ENCODE assay signal across 7 mouse cellular contexts in the genomic region with DNA sequence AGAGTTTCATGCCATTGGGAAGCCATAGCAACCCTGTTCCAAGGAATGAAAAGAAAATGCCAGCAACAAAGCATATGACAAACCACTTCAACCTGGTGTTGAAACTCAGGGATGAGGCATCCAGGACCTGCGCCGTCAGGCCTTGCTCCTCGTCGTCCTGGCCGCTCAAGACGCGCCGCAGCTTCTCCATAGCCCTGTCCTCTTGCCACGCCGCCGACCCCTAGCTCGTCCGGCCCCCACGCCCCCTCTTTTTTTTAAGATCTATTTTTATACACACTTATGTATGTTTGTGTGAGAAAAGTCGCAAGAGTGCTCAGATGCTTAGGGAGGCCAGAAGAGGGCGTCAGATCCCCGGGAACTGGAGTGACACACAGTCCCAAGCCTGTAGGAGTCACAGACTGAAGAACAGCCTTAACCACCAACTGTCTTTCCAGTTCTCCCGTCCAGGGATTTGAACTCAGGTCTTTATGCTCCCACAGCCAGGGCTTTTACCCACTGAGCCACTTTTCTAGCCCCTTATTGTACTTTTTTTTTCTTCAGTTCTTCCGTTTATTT. TPM values are rescaled to one million over a fixed set of nuclear protein-coding genes. Genes with fewer than 3 reads are reported as not detected.
DNase-seq lines count a peak whose midpoint lies in the region; ATAC-seq and TF ChIP-seq lines count a peak whose summit lies in the region.
"Not testable (repeated sequence)": the region's sequence is repeated elsewhere in the genome, so short reads cannot be mapped to it uniquely, and the experiment has no call there.

A gene (minus strand): TSS at position 217 of the 555 bp plus-strand sequence.

- WGBS in spleen, adult 2 months = 50% methylated on average over 19 of the region's 19 CpGs

- TF ChIP-seq CTCF in layer of hippocampus, adult 2 months (conservative IDR thresholded peaks at IDR 0.05) = peak; percentile 70
- peak; percentile 74; the same call in 1 of the 2 replicates for TF ChIP-seq CTCF in spleen, adult 2 months (IDR thresholded peaks at IDR 0.05; ENCODE audit: extremely low read depth, insufficient read depth, insufficient read length, insufficient replicate concordance)

- not testable (repeated sequence) for H3K4me1 ChIP-seq in spleen, adult 2 months (ENCODE audit: control insufficient read depth, insufficient read depth, insufficient read length)

- DNase-seq in T-cell, adult 2 months (ENCODE audit: low spot score) = peak; percentile 75
- DNase-seq in cerebellum, adult 8-10 months = peak; percentile 48
- peak; percentile 62 for DNase-seq in gastrocnemius, adult 18-20 months (ENCODE audit: low spot score)
- DNase-seq in layer of hippocampus, adult 2 months (ENCODE audit: low spot score in 2 of 2) = peak; percentile 35 to 58
- peak in 1 of 2 experiments; percentile 73 for DNase-seq in spleen, adult 2 months (ENCODE audit: low read depth in 1 of 2, low spot score in 2 of 2)

- ATAC-seq in hematopoietic stem cell, adult 5-6 weeks (replicated peaks in 1 of 2; ENCODE audit: insufficient read depth in 1 of 2, low FRiP score in 2 of 2, low TSS enrichment in 1 of 2, low read depth in 1 of 2, poor library complexity in 2 of 2, severe bottlenecking in 2 of 2) = peak; percentile 37 to 51; a peak in 2 of 4 replicates
- peak; percentile 74 for ATAC-seq in megakaryocyte, adult 5-6 weeks (ENCODE audit: poor library complexity, severe bottlenecking)

- H3K36me3 ChIP-seq in spleen, adult 2 months (ENCODE audit: control insufficient read depth, insufficient read depth, low read length) = not testable (repeated sequence)

- not testable (repeated sequence) for H3K27ac ChIP-seq in layer of hippocampus, adult 2 months; spleen, adult 2 months (ENCODE audit: insufficient read depth, low read length)

- H3K27me3 ChIP-seq in spleen, adult 2 months (ENCODE audit: control insufficient read depth, insufficient read depth, low read length) = not testable (repeated sequence)

- TF ChIP-seq POLR2A in spleen, adult 2 months (IDR thresholded peaks at IDR 0.05; ENCODE audit: low read depth, low read length) = not testable (repeated sequence)

- not testable (repeated sequence) for H3K4me3 ChIP-seq in layer of hippocampus, adult 2 months; spleen, adult 2 months (ENCODE audit: extremely low read depth, insufficient read depth, insufficient read length)

RNA-seq across cellular contexts. Expression of the gene that starts here (rescaled TPM):
- total RNA-seq in gastrocnemius, adult 18-20 months (2021) = under 1 TPM; 0.48 to 0.50 TPM
- total RNA-seq in hematopoietic stem cell, adult 5-6 weeks (2017) = 4.3 and 13.2 TPM in 2 replicates
- total RNA-seq in layer of hippocampus, adult 2 months (2021) = 1 to 10 TPM in 1 of 2 experiments, under 1 TPM in 1; 0.82 to 1.6 TPM
- total RNA-seq in megakaryocyte, adult 5-6 weeks (2015) = 28.1 and 37.2 TPM in 2 replicates
- 12.4 and 44.5 TPM in 2 replicates for total RNA-seq in megakaryocyte, adult 5-6 weeks (2017)
- 9.4 and 28.6 TPM in 2 replicates for polyA plus RNA-seq in spleen, adult 2 months (2012; rRNA removed)

Comparison
In these comparisons a context has a peak if more than half of its experiments do, and no peak if none do; other contexts are left out.
1. Peak in DNase-seq in gastrocnemius, adult 18-20 months; RNA of the gene not detected or under 1 TPM.